Mouse (Mus musculus) kidney, postnatal 25 days (tissue): Measurements from ENCODE around the gene Agap1.

Experiments
- DNase-seq, 2 experiments: peaks; one replicate each; pipeline ENCODE4 v3.0.0; 2021; ENCODE audit warnings: mixed read lengths in 2 of 2

Gene Agap1

DNA sequence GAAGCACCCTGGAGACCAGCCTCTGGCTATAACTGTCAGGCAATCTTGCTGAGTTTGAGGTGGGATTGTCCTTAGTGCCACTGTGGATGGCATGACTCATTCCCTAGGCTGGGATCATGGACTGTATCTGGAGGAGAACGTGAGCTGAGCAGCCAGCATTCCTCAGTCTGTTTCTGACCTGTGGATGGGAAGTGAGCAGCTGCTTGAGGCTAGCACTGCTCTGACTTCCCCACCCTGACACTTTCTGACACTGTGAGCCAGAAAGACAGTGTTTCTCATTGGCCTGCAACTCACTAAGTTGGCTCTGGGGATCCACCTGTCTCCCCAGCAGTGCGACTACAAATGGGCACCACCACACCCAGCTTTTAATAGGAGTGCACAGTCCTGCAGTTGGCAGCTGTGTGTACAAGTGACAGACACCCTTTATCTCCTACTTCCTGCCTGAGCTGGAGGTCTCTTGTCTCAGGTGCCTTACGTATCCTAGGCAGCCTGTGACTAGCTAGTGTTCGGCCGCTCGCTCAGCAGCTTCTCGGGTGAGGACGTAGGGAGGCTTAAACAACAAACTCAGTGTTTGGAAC, 55.2 kb downstream of the Agap1 start:
- no peak for DNase-seq

DNA sequence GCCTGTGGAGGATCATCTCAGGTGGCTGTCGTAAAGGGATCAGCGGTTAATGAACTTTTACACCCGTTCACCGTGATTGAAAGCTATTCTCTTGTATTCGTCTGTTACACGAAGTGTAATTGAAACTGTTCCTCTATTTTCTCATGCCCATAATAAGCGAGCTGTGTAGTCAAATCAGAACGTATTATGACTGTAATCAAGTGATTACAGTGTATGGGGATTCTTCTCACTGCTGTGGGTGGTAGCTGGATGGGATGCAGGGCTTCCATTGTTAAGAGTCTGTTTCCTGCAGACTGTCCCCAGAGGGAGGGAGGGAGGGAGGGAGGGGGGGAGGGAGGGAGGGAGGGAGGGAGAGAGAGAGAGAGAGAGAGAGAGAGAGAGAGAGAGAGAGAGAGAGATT, 56.1 kb downstream of the Agap1 start:
- no peak for DNase-seq

DNA sequence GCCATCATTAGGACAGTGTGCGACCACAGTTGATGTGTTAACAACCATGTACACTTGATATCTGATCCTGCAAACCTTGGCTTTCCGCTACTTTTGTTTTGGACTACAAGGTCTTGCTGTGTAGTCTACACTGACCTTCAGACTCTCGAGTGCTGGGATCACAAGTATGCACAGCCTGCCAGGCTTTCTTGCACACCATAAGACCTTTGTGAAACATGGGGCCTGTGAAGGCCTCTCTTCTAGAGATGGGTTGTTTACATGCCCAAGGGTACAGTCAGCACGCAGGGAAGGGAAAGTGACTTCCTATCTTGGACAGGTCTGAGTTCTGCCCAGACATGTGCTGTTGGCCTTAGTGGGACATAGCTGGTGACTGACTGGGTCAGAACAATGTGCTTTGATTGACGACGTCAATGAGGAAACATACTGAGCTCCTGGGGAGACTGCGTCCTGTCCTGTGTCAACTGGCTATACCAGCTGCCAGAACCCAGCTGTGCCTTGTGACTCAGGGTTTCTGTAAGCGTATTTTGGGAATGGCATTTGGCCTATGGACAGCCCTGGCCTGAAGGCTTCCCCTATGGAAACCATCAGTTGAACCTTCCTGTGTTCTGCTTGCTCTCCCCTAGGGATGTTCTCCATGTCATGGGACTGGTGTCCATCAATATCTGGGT, 59.1 kb downstream of the Agap1 start:
- no peak for DNase-seq

DNA sequence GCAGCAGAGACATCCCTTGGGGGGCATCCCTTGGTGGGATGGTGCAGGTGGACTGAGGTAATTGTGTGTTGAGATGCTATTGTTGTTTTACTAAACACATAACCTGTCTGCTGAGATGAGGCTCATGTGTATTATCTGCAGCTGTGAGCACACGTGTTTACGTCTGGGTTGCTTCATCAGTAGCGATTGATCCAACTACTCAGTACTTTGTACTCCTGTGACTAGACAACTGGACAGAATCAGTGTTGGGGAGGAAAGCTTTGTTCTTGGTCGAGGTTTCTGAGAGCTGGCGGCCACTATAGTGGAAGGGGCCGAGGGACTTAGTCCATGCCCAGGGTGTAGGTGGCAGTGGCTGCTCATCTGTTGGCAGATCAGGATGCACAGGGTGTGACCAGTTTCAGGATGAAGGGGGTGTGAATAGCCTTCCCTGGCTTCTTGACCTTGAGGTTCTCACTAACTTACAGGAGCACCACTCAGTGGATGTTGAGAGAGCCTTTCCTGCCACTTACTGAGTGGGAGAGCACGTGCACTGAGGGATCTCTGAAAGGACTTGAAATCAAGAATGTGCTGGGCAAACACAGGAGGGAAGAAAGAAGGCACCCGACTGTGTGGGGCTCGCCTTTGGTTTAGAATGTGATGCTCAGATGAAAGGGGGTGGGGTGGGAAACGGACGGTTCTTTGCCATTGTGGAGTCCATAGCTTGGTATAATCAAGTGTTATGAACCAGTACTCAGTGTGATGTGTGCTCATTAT, 61.4 kb downstream of the Agap1 start:
- DNase-seq: no peak

DNA sequence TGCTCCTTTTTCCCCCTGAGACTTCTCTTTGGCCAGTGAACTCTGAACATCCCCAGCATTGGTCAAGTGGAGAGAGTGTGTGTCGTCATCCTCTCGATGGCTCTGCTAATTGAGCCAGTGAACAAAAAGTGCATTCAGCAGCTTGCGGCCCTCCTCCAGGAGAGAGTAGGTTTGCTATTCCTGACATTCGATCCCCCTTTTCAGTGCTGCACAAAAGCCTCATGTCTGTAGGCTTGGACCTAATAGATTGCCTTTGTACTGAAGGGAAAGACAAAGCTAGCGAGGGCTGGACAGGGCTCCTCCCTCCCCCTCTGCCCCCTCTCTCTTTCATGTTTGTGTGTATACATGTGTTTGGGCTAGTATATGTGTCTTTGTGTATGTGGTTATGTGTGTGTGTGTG, 63.2 kb downstream of the Agap1 start:
- no peak for DNase-seq

DNA sequence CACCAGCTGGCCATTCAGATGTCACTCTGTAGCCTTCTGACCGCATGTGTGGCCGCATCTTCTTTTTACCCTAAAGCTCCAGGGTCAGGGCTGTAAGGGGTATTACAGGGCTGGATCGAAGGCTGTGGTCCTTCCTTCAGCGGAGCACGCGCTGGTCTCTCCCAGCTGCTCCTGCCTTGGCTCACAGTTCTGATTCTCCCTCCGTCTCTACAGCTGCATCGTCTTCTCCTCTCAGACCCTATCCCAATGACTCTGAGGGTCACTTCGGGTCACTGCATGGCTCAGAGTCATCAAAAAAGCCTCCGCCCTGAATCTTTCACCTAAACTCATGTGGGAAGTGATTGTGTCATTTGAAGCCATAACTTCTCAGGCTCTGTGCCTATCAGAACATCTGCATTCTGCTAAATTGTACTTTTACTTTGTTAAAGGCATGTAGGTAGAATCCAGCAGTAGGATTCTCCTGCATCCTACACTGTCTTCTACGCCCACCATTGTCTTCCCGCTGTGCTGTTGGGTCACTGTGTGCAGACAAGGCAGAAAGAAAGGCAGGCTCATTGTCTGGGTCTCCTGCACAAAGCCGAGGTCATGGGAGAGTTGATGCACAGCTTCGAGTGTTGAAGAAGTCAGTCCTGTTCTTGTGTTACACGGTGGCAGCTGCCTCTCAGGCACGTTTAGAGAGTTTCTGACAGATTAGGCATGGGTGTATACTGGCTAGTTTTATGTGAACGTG, 65.5 kb downstream of the Agap1 start:
- DNase-seq: no peak

DNA sequence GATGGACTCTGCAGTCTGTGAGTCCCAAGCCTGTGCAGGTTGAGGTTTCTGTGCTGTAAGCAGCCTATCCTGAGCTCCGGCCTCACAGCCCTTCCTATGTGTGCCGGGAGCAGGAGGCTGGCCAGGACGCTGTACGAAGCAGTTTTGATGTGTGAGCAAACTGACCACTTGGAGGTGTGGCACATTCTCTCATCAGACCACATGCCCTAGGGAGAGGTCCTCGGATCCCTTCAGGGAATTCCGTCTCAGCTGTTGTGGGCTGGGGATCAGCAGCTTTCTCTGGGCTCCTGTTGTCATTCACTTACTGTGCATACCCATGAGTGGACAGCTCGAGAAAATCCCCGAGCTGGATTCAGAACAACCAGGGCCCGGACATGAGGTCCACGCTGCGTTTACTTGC, 66.8 kb downstream of the Agap1 start:
- DNase-seq: no peak

DNA sequence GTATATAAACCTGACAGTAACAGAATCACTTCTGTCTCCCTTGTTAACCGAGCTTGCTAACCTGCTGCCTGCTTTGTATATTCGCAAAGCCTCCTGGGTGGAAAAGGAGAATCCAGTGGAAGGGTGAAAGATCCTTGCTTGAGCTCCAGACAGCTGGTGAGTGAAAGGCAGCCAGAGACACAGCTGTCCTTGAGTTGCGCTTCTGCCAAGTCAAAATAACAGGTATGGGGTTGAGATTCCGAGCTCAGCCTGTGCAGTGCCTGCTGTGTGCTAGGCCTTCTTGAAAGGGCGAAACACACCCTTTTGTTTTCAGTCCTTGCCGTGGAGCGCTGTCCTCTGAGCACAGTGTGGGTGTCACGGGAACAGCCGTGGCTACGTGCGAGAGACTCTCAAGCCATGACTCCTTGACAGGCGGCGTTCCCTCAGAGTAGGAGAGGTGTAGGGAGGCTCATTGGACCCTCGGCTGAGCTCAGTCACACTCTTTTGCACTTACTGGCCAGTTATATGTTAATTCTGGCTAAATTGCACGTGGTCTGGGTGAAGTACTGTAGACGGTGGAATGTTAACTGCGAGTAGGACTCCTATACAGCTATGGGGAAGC, 67.4 kb downstream of the Agap1 start:
- no peak for DNase-seq

DNA sequence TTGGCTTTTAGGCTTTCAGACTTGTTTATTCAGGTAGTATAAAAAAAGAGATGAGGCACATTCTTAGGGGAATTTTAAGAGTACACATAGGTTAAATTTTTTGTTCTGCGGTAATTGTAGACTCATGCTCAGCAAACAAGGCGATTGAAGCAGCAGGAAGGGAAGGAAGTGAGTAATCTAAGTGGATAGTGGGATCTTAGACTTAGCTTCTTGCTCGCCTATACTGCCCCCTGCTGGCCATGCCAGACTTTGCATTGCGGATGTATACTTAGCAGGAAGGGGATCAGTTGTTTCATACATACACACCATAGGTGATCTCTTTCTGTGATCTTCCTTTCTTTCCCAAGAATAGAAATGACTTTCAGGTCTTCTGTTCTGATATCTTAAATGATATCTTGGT, 69.8 kb downstream of the Agap1 start:
- DNase-seq: peak; percentile 89 to 97

DNA sequence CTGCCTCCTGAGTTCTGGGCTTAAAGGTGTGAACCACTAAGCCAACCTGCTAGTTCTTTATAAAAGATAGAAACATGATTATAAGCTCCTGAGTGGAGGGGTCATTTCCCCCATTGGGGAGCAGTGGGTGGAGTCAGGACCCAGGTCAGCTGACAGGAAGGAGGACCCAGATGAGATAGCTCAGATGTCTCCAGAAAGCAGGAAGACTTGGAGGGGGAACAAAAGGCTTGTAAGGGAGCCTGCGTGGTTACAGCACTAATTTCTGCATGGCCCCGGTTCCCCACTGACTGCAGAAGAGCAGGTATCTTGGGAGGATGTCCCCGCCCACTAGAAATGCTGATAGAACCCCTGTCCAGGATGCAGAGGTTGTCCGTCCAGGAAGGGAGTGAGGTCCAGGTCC, 70.4 kb downstream of the Agap1 start:
- no peak for DNase-seq

DNA sequence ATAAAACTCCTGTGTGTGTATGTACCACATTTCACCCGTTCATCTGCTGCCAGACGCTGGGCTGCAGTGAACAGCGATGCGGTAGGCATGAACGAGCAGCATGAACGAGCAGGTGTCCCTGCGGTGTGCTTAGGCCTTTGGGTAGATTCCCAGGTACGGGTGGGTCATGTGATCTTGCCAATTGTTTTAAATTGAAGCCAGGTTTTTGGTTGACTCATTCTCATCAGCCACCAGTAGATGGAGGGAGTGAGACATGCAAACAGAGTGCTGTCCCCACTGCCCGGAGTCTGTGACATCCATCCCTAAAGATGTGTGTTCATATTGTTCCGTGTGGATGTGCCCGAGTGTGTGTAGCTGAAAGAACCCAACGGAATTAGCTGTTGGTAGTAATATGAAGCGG, 71.2 kb downstream of the Agap1 start:
- DNase-seq: peak; percentile 66 to 70

DNA sequence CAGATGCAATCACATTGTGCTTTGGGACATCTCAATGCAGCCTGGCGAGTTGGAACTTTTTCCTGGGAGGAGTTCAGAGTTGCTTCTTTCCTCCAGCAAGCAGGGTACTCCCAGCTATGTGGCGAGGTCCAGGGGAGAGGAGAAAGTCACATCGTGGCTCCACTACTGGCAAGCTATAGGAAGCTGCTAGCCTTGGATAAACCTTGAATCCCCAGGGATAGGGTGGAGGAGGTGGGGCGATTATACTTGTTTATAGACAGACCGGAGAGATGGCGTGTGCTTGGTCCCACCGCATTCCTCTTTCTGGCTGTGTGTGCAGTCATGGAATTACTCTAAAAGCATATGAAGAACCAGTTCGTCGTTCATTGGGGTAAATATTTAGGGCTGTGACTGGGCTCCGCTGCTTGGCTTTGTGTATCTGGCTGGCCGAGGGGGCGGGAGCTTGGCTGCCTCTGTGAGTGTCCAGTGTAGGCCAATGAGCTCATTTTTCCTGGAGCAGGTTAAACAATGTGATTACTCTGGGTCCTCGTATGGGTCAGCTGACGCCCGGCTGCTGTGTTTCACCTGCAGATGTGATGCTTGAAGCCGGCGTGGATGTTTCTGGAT, 74.2 kb downstream of the Agap1 start:
- DNase-seq: peak in 1 of 2 experiments; percentile 24

DNA sequence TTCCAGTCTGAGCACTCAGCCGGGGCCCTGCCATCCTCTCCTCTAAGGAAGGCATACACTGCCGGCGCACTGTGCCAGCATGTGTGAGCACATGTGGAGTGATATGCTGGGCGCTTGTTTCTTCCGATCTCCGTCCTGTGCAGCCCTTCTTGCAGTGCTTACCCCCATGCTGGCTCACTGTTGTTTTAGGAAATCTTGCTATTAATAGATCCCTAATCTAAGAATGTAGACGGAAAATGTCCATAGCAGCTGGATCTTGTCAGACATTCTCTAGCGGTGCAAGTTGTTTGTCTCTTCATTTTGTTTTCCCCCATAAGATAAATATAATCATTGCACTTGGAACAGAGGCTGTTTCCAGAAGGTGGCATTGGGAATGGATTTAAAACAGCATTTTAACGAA, 79.1 kb downstream of the Agap1 start:
- no peak for DNase-seq

DNA sequence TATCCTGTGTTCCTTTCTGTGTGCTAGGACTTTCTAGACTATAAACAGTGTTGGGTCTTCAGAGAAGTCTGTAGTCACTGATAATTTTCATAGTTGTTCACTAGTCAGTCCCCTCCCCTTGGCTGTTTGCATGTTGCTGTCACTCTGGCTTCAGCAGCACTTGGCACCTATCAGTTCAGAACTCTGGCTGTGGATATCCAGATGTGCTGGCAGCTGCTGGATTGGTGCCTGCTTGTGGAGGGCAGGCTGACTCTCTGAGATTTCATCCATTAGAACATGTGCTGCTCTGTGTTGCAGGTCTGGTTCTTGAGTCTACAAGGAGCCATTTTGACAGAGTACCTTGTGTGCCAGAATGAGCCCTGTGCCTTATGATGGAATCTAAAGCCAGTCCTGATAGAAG, 80.6 kb downstream of the Agap1 start:
- no peak for DNase-seq

DNA sequence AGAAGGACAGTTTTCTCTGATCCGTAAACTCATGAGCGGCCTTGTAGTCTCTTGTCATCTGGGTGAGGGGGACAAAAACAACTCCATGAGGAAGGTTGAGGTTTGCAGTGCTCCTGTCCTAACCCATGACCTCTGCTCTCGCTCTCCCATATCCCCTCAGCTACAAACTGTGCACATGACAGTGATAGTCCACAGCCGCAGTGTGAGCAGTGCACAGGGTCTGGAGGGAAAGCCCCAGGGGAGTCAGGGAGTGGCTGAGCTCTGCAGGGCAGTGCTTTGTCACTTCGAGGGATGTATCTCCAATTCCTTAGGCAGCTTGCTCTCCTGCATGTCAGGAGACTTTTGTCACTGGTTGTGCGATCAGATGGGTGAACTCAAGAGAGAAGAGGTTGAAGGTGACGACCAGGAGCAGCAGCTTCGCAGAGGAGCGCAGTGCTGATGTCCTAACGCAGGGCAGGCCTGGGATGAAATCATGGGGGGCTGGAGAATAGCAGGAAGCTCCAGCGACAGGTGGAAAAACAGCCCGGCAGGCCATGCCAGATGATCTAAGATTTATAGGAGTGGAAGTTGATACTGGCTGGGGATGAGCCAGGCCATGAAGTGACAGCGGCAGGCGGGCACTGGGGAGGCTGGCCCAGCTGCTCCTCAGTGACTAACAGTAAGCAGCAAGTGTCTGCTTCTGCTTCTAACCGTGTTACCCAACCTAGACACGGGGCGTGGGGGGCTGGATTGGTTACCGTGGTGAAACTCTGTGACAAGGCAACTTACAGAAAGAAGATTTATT, 83.7 kb downstream of the Agap1 start:
- no peak for DNase-seq

DNA sequence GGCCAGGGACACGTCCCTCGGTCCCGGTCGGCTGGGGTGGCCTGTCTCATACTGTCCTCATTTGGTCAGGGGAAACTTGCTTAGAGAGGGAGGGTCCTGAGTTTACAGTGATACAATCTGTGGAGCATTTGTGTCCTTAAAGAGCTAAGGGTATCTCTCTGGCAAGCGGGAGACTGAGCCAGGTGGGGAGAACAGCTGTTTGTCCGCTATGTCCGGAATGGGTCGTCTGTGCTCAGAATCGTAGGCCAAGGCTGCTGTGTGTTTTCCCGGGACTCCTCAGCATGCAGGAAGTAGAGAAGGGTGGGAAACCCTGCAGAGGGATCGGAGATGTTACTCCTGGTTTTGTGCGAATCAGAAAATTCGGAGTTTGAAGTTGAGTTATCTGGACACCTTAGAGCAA, 84.5 kb downstream of the Agap1 start:
- no peak for DNase-seq

DNA sequence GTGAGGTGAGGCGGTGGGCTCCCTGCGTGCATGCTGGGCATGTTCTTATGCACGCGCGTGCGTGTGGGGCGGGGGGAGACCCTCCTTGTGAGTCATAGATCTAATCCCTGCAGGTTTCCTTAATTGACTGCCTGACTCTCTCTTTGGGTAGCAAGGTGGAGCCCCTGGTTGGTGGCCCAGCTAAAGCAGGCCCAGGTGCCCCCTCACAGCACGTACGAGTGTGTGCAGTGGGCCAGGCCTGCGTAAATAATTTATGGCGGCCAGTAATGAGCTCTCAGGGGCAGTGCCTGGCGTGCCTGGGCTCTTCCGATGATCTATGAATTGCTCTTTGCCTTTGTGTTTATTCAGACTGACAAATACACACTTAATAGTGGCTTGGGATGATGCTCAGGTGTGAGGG, 86.5 kb downstream of the Agap1 start:
- no peak for DNase-seq

DNA sequence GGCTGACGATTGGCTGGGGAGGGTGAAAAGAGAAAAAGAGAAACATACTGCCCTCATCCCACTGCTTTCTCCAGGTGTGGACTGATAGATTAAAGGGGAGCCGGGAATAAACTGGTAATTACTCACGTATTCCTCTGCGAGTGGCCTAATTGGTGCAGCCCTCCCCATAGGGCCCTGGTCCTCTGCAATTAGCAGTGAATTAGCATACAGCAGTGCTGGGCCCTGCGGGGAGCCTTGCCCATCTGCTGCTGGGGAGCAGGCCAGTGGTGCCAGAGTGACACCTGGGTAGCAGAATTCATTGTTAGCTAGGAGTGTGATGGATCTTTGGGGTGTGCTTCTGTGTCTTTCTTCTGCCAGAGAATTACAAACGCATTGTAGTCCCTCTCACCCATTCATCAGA, 87.9 kb downstream of the Agap1 start:
- no peak for DNase-seq

DNA sequence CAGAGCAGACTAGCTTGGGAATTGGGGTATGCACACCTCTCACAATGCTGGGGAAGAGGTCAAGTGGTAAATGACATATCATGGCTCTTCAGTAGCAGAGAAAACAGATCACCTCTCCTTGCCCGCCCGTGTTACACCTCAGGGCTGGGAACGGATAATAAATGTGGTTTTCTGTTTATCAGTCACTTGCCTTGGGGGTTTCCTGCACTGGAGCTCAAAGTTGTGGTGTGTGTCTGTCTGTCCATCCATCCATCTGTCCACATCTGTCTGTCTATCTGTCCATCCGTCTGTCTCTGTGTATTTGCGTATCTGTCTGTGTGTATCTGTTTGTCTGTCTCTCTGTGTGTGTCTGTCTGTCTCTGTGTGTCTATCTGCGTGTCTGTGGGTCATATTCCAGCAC, 88.7 kb downstream of the Agap1 start:
- no peak for DNase-seq

DNA sequence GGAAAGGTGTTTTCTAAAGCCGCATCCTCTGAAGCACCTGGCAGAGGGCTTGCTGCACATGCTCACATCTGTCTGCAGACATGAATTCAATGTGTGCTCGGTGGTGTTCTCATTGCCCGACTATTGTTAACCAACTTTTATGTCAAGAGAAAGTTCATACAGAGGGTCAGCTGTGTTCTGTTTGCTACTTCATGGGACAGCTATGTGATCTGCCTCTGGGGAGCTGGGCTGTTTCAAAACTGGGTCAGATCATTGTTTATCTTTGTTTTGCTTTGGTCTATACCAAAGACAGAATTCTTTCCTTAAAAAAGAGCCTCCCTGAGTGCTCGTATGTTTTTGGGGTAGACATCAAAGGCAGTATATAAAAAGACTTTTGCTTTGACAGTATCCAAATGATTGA, 89.5 kb downstream of the Agap1 start:
- DNase-seq: no peak

DNA sequence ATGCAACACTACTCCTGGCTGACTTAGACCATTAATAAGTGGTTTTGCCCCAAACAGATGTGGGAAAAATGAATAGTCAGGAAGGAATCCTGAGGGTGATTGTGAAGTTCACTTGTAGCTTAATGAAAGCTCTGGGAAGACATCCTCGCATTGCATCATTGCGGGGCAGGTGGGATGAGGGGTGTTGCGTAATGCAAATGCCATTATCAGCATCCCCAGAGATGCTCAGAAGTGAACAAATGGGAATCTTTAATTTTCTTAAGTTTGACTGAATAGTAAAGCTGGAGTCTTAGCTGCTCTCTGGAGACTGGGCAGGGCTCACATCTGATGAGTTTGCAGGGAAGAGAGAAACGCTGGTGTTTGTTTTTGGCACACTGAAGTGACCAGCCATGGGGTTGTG, 90.5 kb downstream of the Agap1 start:
- no peak for DNase-seq
